Mouse (Mus musculus): ENCODE data around the gene Btbd9.

DNA sequence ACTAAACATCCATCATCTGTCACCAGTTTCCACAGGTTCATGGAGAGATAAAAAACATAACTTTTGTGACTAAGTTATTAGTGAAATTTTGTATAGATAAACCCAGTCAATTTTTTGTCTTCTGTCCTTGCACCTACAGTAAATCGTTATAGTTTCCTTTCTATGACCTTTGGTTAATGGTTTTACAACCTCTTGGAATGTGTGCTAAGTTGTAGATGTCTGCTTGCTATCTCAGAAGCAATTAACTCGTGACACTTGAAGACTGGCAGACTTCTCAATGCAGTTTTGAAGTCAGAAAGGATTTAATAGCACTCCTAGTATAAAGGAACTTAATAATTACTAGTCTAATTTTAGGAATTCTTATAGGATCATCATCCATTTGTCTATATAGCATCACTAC, 44.3 kb upstream of the Btbd9 start:
- TF ChIP-seq POLR2A (IDR thresholded peaks at IDR 0.05; ENCODE audit: low read depth, low read length): no peak
- TF ChIP-seq CTCF (conservative IDR thresholded peaks at IDR 0.05; ENCODE audit: insufficient read depth, insufficient read length, low read depth, low read length): no peak
